In the genomic region with DNA sequence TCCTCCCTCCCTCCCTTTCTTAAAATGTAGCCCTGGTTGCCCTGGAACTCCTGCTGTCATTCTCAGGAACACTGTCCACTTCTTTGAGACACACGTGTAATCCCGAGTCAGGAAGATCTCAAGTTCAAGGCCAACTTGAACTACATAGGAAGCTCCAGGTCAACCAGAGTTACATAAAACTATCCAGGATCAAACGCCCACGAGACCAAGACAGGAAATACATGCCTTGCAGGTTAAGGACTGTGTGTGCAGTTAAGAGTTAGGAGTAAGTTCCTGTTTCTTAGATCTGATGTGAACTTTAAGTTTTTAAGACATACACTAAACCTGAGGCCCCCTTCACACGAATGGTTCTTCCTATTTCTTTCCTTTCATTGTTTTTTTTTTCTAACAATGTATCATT, we compare ENCODE assay signal across 23 mouse cellular contexts. TPM values are rescaled to one million over a fixed set of nuclear protein-coding genes. Genes with fewer than 3 reads are reported as not detected.
"Had no signal": no experiment of that assay in that cellular context is flagged by ENCODE, and none has a peak within 500 bp of the region (broad histone marks: within the 10 kb centered on the region; RNA-seq: fewer than 3 reads in every experiment).

No protein-coding gene starts in this region.

- DNase-seq: retina, postnatal 1 day; right cerebral cortex, adult 18-20 months; right cerebral cortex, postnatal 14 days; right cerebral cortex, postnatal 4 days; spleen, adult 18-20 months; thymus, adult 18-20 months; thymus, adult 2 months; thymus, postnatal 14 days; thymus, postnatal 25 days; thymus, postnatal 36 days; thymus, postnatal 4 days had no signal

- H3K4me2 ChIP-seq: neural tube, embryonic 12.5 days; neural tube, embryonic 13.5 days; neural tube, embryonic 15.5 days; stomach, embryonic 15.5 days had no signal

- H3K4me3 ChIP-seq: neural tube, embryonic 12.5 days; neural tube, embryonic 13.5 days; neural tube, embryonic 15.5 days; stomach, embryonic 15.5 days had no signal

- H3K9ac ChIP-seq: neural tube, embryonic 12.5 days; neural tube, embryonic 13.5 days; neural tube, embryonic 15.5 days; stomach, embryonic 15.5 days had no signal

- H3K27ac ChIP-seq: neural tube, embryonic 12.5 days; neural tube, embryonic 13.5 days; neural tube, embryonic 15.5 days; stomach, embryonic 15.5 days had no signal

- H3K36me3 ChIP-seq: neural tube, embryonic 12.5 days; neural tube, embryonic 15.5 days; stomach, embryonic 15.5 days had no signal

- H3K9me3 ChIP-seq: neural tube, embryonic 12.5 days; neural tube, embryonic 13.5 days; neural tube, embryonic 15.5 days; stomach, embryonic 15.5 days had no signal

RNA-seq across cellular contexts. Expression of a gene that starts 1.6 kb away (rescaled TPM):
- total RNA-seq: neutrophil, adult 5-6 weeks had no signal
- polyA plus RNA-seq: neural tube, embryonic 11.5 days; neural tube, embryonic 13.5 days; small intestine, adult 2 months; spleen, adult 2 months; stomach, embryonic 15.5 days; testis, adult 2 months; urinary bladder, adult 2 months had no signal

RNA-seq across cellular contexts. Expression of a gene that starts 28.6 kb away (rescaled TPM):
- polyA plus RNA-seq: neural tube, embryonic 11.5 days; neural tube, embryonic 12.5 days; stomach, embryonic 14.5 days; stomach, embryonic 16.5 days had no signal
